Mouse (Mus musculus) frontal cortex, postnatal 10 days (tissue): Measurements from ENCODE around the gene Nmrk2.
A peak's percentile ranks its signal among the peaks of the same experiment; 100 is the strongest.
"Not testable (repeated sequence)": the region's sequence is repeated elsewhere in the genome, so short reads cannot be mapped to it uniquely, and the experiment has no call there.

Experiments used
- DNase-seq, 2 experiments: peaks; one replicate each; pipeline ENCODE4 v3.0.0; 2022; ENCODE audit warnings: low spot score in 2 of 2, mixed read lengths in 1 of 2

Nmrk2 gene

DNA sequence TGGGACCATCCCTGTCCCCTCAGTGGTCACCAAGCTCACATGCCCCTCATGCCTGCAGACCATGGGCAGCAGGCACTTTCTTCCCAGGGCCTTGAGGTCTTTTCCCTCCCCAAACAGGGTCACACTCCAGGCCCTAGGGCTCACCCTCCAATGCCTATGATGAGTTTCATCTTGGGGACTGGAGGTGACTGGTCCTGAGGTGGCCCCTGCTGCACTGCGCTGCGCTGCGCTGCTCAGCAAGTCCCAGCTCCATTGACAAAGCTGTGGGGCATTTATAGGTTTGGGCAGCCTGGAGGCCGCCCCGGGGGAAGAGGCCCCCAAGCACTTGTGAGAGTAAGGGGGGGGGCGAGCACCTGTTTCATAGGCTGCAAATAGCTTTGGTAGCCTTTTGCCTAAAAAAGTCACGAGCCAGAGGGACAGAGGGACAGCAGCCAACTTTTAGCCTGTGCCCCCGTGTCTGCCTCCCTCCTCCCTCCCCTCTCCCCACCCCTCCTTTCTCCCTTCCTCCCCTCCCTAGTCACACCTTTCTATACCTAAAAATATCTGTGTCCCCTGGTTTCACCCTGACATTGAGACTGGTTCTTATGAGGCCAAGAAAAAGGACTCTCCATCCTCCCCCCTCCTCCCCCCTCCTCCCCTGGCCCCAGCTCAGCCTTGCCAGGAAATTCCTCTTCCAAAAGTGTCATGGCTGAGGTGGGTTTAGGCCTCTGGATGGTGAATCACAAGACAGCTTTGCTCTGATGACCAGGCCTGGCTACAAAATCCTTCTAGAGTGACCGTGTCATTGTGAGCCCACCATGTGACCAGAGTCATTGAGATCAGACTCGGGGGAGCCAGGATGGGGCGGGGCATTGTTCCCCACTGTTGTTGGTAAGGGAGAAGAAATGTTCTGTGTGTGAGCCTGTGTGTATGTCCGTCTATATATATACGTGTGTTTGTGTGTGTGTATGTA lies at the start of gene Nmrk2:
TSS of gene Nmrk2 (minus strand) at position 245 of the 952 bp plus-strand sequence.
- DNase-seq: no peak

DNA sequence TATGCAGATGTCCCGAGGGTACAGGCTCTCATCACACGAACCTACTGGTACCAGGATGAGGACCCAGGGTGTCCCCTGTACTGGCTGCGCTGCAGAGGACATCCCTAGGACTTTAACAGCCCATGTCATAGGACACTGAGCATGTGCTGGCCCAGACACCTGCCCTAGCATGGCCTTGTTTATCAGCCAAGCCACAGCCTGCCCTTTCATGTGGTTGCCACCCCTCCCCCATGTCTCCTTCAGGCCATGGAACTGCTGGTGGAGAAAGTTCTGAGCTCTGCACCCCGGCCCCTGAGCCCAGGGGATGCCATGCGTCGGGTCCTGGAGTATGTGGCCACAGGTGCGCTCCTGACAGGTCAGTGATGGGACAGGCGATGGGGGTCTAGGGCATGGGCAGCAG lies 47.6 kb upstream of the Nmrk2 start:
- DNase-seq: no peak

DNA sequence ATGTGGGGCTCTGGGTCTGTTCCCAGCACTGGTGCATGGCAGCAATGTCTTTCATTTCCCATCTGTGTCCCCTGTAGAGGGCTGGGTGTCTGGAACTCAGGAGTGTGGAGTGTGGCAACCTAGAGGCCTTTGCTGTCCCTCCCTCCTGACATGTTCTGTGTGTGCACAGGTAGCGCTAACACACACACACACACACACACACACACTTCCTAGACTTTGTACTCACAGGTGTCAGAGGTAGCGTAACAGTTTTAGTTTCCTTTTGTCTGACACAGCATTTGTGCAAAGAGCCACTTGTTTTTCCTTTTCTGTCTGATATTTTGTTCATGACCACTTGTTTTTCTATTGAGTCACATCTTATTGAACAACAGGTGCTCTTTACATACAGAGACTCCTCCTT lies 46.0 kb upstream of the Nmrk2 start:
- no peak for DNase-seq

DNA sequence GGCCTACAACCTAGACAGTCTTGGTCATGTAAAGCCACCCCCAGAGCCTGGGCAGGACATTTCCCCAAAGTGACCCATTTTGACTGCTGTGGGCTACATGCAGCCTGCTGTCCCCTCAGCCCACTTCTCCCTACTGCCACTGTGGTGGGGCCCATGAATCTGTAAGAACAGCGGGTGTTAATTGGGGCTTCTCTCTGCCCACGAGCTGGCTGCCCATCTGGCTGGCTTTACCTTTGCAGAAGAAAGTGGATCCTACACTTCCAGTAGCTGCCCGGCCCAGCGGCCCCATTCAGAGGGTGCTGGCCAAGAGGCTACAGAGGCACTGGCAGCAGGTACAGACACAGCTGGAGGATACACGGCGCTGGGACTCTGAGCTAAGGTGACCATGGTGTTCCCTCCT lies 43.3 kb upstream of the Nmrk2 start:
- DNase-seq: no peak

DNA sequence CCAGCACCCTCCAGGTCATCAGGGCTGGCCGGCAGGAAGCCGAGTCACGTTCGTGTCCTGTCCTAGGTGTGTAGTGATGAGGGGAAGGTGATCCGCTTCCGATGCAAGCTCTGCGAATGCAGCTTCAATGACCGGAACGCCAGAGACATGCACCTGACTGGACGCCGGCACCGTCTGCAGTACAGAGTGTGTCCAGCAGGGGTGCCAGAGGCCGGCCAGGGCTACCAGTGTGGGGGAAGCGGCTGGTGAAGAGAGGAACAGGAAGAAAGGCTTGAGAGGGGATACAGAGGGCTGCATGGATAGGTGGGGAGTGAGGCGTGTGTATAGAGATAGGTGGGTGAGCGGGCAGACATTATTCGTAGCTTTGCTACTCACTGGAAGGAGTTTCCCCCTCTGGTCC lies 42.7 kb upstream of the Nmrk2 start:
- DNase-seq: peak in 1 of 2 experiments; percentile 72

DNA sequence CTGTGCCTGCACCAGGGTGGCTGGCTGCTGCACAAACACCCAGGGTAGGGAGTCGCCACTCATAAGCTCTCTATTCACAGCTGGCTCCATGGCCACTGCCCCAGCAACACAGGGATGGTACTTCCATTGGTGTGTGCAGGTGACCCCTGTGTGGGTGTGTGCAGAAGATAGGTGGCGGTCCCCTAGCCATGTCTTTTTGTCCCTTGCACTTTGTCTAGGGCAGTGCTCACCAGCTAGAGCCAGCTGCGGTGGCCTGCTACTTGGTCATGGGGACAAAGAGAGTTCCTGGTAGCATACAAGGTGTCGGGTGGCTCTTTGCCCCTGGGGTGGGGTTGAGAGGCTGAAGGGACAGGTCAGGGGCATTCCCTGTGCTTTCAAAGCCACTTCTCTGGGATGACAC lies 42.3 kb upstream of the Nmrk2 start:
- no peak for DNase-seq

DNA sequence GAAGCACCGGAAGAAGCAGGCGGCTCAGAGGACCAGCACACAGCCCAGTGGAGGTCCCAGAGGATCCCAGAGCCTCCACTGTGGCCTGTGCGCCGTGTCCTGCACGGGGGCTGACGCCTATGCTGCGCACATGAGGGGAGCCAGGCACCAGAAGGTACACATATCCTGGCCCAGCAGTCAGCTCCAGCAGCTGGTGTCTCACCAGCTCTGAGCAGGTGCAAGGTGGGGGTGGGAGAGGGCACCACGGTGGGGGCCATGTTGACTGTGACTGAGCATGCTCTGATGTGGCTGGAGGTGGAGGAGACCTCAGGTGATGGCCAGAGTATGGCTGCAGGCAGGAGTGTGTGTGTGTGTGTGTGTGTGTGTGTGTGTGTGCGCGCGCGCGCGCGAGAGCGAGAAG lies 40.2 kb upstream of the Nmrk2 start:
- DNase-seq: no peak

DNA sequence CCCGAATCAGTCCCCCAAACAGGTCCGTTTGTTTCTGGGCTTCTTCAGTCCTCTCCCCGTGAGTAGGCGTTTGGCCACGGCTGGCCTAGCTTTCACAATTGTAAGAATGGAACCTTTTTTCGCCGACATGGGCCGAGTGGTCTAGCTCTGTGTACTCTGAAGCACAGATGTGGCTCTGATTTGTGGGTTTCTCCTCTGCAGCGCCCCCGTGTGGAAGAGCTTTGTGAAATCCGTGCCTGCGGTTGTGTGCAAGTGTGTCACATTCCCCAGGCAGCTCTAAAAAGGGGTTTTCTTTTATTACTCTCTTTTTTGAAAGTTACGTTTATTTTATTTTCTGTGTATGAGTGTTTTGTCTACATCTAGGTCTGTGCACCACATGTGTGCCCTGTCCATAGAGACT lies 39.0 kb upstream of the Nmrk2 start:
- no peak for DNase-seq

DNA sequence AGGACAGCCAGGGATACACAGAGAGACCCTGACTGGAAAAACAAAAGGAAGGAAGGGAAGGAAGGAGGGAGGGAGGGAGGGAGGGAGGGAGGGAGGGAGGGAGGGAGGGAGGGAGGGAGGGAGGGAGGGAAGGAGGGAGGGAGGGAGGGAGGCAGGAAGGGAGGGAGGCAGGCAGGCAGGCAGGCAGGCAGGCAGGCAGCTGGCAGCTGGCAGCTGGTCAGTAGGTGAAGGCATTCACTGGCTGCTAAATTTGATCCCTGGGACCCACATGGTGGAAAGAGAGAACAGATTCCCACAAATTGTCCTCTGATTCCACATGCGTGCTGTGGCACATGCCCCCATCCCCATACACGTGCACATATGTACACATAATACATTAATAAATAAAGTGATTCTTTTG lies 36.8 kb upstream of the Nmrk2 start:
- DNase-seq: no peak

DNA sequence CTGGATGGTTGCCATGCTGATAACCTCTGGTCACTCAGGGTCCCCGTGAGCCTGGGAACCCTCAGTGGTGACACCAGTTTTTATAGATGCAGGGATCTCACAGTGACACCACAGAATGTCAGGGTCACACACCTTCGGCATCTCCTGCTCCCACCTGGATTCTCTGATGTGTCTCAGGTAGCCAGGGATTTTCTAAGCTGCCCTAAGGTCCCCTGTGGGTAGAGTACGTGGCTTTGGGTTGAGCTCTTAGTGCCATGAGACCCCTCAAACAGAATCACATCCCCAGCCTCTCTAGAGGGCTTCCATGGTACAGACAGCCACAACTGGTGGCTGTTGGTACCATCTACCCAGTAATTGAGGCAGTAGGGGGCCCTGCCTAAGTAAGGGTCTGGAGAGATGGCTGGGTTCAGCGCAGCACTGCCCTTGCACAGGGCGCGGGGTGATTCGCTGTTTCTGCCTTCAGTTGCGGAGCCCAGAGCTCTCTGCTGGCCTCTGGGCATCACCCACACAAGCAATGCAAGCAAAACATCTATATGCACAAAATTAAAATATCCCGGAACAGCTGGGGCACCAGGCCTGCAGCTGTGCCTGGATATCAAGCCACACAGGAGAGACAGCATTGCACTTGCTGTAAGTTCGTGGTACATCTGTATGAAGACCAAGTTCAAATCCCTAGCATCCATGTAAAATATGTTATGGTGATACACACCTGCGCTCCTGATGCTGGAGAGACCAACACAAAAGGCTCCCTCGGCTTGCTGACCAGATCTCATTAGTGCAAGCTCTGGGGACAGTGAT lies 34.8 kb upstream of the Nmrk2 start:
- DNase-seq: no peak

DNA sequence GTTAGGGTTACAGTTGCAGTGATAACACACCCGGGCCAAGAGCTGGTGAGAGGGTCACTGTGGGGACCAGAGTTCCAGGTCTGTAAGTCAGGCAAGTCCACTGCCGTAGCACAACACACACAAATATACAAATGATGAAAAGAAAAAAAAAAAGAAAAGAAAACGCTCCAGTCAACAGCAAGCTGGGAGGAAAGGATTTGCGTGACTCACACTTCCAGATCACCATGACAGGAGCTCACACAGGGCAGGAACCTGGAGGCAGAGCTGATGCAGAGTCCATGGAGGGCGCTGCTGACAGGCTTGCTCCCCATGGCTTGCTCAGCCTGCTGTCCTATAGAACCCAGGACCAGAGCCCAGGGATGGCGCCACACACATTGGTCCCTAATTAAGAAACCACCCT lies 32.4 kb upstream of the Nmrk2 start:
- no peak for DNase-seq

DNA sequence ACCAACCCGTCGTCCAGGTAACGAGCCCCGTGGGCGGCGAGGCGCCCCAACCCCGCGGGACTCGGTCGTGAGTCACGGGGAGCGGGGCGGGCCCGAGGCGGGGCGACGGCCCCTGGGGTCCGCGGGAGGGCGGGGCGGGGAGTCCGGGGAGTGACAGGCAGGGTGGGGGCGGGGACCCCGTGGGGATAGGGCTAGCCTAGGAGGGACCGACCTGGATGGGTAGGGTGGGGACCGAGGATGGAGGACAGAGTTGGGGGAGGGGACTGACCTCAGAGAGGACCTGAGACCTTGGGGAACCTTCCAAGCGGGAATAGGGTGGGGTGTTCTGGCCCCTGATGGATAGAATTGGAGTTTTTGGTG lies 31.4 kb upstream of the Nmrk2 start:
- DNase-seq: no peak

DNA sequence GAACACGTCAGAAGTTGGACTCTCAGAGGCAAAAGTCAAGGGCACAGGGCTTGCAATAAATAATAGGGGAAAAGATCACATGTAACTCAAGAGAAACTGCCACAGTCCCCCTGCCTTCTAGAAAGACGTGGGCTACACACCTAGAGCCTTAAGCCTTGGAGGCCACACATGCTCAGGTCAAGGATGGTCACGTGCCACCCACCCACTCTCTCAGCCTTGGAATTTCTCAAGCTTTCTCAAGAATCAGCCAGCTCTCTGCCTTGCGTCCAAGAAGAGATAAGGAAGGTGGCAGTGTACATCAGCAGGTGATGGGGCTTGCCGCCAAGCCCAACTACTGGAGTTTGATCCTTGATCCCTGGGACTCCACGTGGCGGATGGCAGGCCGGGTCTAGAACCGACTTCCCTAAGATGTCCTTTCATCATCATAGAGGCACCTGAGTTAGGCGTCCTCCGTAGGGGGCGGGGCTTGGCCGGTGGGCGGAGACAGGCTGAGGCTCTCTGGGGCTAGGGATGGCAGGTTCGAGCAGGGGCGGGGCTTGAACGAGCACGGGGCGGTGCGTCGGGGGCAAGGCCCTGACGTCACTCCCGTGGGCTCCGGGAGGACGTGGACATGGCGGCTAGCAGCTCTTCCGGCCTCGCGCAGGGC lies 30.9 kb upstream of the Nmrk2 start, which contains the start of gene Zfr2:
TSS of gene Zfr2 (plus strand) at position 576 of the 646 bp plus-strand sequence.
- DNase-seq: peak; percentile 91 to 92

DNA sequence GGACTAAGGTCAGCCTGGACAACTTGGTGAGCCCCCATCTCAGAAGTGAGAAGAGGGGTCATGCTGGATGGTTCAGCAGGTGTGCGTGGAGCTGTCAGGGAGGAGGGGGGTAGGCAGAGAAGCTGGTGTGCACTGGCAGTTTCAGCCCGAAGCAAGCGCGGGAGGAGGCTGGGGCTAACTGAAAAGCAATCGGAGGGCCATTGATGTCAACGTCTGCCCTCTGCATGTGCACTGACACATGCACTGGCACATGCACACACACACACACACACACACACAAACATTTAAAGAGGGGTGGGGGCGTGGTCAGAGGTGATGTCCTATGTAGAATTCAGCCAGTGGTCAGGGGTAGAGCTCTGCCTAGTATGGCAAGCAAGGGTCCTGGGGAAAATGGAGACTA lies 29.6 kb upstream of the Nmrk2 start:
- DNase-seq: no peak

DNA sequence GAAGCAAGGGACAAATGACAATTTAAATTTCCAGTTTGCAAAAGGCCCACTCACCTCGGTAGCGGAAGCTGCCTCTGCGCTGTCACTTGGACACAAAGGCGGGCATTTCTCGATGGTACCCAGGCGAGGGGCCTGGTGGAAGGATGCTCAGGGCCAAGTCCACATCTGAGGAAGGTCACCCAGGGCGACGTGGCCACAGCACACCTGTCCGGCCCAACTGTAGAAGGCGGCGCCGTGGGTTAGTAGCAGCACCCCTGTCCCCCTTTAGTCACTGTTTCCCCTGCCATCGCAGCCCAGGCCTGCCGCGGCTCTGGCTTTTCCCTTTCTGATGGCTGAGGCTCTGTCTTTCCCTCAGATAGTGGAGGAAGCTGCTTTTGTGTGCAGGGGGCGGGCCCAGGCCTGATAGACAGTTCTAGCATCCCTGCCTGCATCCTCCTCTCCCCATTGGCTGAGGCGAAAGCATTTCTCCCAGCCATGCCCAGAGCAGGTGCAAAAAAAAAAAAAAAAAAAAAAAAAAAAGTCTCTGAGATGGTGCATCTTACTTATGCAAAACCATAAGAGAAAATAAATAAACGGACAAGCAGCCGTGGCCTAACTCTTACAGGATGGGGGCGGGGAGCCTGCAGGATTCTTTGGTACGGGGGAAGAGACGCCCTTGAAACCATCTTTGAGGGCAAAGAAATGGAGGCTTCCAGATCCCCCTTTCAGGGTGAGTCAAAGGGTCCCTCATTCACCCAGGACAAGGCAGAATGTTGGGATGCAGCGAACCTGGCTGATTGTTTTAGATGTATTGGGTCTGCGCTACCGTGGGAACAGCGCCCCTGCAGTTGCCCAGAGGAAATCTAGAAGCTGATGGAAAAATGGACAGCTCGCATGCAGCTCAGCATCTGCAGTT lies 28.8 kb upstream of the Nmrk2 start, which contains the start of gene Atcay:
TSS of gene Atcay (minus strand) at position 396 of the 895 bp plus-strand sequence.
- peak; percentile 83 to 84 for DNase-seq

DNA sequence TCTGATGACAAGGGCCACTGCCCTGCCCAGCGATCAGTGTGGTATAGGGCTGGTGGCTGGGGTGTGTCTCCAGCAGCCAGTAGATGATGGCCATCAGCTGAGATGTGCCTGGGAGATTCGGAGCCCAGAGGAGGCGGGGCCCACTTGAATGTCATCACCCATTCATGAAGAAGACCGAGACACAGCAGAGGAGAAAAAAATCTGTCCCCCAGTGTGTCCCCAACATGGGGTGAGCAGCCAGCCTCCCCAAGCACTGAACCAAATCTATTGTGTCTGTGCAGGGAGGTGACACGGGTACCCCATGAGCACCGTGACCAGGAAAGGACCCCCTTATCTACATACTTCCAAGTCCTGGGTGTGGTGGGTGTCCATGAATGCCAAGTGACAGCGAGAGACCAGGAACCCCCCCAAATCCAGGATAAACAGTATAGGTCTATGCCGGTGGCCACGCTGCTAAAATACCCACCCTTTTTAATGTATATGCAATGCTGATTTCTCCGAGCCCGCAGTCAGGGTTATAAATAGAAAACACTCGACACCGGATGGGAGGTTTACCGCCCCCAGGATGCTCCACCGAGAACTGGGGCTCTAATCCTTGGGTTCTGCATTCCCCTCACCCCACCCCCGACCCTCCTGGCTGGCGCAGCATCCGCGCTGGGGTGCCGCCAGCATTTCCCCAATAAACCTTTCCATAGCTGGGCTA lies 28.0 kb upstream of the Nmrk2 start:
- no peak for DNase-seq

DNA sequence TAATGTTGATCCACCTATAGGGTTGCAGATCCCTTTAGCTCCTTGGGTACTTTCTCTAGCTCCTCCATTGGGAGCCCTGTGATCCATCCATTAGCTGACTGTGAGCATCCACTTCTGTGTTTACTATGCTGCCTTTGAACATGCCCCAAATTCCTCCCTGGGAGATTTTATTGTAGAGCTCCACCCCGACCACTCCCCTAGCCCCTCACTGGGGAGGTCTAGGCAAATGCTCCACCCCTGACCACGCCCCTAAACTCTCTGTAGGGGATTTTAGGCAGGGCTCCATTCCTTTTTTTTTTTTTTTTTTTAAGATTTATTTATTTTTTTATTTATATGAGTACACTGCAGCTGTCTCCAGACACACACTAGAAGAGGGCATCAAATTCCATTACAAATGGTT lies 21.9 kb upstream of the Nmrk2 start:
- not testable (repeated sequence) for DNase-seq

DNA sequence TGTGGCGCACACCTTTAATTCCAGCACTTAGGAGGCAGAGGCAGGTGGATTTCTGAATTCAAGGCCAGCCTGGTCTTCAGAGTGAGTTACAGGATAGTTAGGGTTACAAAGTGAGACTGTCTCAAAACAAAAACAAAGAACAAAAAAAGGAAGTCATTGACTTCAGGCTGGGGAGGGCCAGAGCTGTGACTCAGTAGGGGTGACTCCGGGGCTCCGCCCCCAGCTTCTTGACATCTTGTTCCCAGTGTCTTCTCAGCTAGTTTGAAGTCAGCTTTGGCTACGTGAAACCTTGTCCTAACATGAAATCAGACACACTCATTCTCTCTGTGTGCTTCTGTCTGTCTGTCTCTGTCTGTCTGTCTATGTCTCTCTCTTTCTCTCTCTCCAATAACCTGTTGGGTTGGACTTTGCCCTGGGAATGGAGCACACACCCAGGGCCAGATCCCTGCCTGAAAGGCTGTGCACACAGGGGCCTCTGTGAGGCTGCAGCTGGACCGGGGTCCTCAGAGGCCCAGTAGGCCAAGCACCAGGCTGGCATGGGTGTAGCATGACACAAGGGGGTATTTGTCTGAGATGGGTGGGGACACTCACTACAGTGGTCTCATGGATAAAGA lies 19.7 kb upstream of the Nmrk2 start:
- DNase-seq: no peak

DNA sequence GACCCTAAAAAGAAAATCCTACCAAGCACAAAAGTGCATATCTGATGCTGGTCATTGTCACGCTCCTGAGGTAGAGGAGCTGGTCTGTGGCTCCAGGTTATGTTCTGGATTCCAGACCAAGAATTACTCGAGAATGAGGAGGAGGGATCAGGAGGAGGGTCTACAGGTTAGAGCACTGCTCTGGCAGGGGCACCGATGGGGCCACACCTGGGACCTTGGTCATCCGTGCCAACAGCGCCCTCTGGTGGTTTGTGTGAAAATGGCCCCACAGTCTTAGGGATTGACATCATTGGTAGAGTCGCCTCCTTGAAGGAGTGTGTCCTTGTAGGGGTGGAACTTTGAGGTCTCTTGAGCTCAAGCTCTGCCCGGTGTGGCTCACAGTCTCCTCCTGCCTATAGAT lies 16.1 kb upstream of the Nmrk2 start:
- DNase-seq: peak in 1 of 2 experiments; percentile 54

DNA sequence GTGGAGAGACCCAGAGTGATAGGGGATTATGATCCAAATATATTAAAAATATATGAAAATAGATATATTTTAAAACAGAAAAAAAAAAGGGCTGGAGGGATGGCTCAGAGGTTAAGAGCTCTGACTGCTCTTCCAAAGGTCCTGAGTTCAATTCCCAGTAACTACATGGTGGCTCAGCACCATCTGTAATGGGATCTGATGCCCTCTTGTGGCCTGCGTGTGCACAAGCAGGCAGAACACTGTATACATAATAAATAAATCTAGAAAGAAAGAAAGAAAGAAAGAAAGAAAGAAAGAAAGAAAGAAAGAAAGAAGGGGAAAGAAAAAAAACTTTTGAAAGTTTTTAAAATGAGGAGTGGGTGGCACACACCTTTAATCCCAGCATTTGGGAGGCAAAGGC lies 15.4 kb upstream of the Nmrk2 start:
- DNase-seq: not testable (repeated sequence)
